Mouse (Mus musculus) large intestine, adult 2 months (tissue): Measurements from ENCODE around the gene C330021F23Rik. TPM values are rescaled to one million over a fixed set of nuclear protein-coding genes. Genes with fewer than 3 reads are reported as not detected.
"Not testable (repeated sequence)": the region's sequence is repeated elsewhere in the genome, so short reads cannot be mapped to it uniquely, and the experiment has no call there.

ENCODE experiments used
- DNase-seq: peaks from one replicate; pipeline ENCODE4 v3.0.0-alpha.2; 2012; ENCODE audit warnings: low read depth, low spot score
- WGBS: fragments of 180-500 bp; shearing (Covaris S2); methylation state at CpG from one replicate; pipeline ENCODE4 v1.1.7; 2018; 5-methylcytosine and 5-hydroxymethylcytosine counted together
- polyA plus RNA-seq: library from polyadenylated mRNA; depleted of rRNA; stranded (reverse); fragments of >200 nt; gene quantifications from 2 replicates; pipeline ENCODE4 v1.2.3, GENCODE M21; 2012; rRNA removed

The C330021F23Rik gene
- polyA plus RNA-seq = 0.34 and 4.0 TPM in 2 replicates

- 8% methylated on average over 12 of the region's 12 CpGs for WGBS
- no peak for DNase-seq
Observed at GRCm38 (mm10) chr8:3567641-3568371, at the start of gene C330021F23Rik. C330021F23Rik (plus strand) TSS chr8:3567990.

GRCm38 (mm10) chr8:3522007-3522697, 45.6 kb upstream of the C330021F23Rik start:
- WGBS = 93% methylated on average over 13 of the region's 13 CpGs
- DNase-seq = no peak

GRCm38 (mm10) chr8:3530816-3531215, 37.0 kb upstream of the C330021F23Rik start:
- no peak for DNase-seq
- 88% methylated on average over 5 of the region's 5 CpGs for WGBS

- WGBS = 94% methylated on average over 18 of the region's 18 CpGs
- no peak for DNase-seq
Observed at GRCm38 (mm10) chr8:3531936-3532335, 35.9 kb upstream of the C330021F23Rik start.

GRCm38 (mm10) chr8:3536053-3536841, 31.5 kb upstream of the C330021F23Rik start:
- WGBS = 59% methylated on average over 15 of the region's 15 CpGs
- peak; percentile 16 for DNase-seq

GRCm38 (mm10) chr8:3536940-3537339, 30.9 kb upstream of the C330021F23Rik start:
- DNase-seq = no peak
- 73% methylated on average over 9 of the region's 9 CpGs for WGBS

GRCm38 (mm10) chr8:3537666-3538065, 30.1 kb upstream of the C330021F23Rik start:
- no peak for DNase-seq
- 98% methylated on average over 26 of the region's 26 CpGs for WGBS

GRCm38 (mm10) chr8:3539146-3539545, 28.6 kb upstream of the C330021F23Rik start:
- 91% methylated on average over 7 of the region's 7 CpGs for WGBS

GRCm38 (mm10) chr8:3540076-3540475, 27.7 kb upstream of the C330021F23Rik start:
- WGBS = 95% methylated on average over 4 of the region's 4 CpGs
- no peak for DNase-seq

More at GRCm38 (mm10) chr8:3539146-3539545, 28.6 kb upstream of the C330021F23Rik start:
- no peak for DNase-seq

- 96% methylated on average over 2 of the region's 2 CpGs for WGBS
- no peak for DNase-seq
Observed at GRCm38 (mm10) chr8:3546511-3546910, 21.3 kb upstream of the C330021F23Rik start.

- WGBS = 72% methylated on average over 1 of the region's 1 CpGs
Observed at GRCm38 (mm10) chr8:3552240-3552639, 15.6 kb upstream of the C330021F23Rik start.

GRCm38 (mm10) chr8:3556114-3556513, 11.7 kb upstream of the C330021F23Rik start:
- no peak for DNase-seq
- 57% methylated on average over 4 of the region's 4 CpGs for WGBS

More at GRCm38 (mm10) chr8:3552240-3552639, 15.6 kb upstream of the C330021F23Rik start:
- DNase-seq = no peak

- DNase-seq = no peak
- WGBS = 8% methylated on average over 7 of the region's 7 CpGs
Observed at GRCm38 (mm10) chr8:3568378-3568777, 588 bp downstream of the C330021F23Rik start.

- WGBS = 50% methylated on average over 5 of the region's 5 CpGs
- no peak for DNase-seq
Observed at GRCm38 (mm10) chr8:3569784-3570183, 2.0 kb downstream of the C330021F23Rik start.

GRCm38 (mm10) chr8:3574546-3574945, 6.8 kb downstream of the C330021F23Rik start:
- 93% methylated on average over 3 of the region's 3 CpGs for WGBS
- DNase-seq = no peak

- no peak for DNase-seq
- 36% methylated on average over 15 of the region's 15 CpGs for WGBS
Observed at GRCm38 (mm10) chr8:3576211-3576960, 8.6 kb downstream of the C330021F23Rik start.

GRCm38 (mm10) chr8:3579390-3580364, 11.9 kb downstream of the C330021F23Rik start:
- 50% methylated on average over 9 of the region's 9 CpGs for WGBS
- DNase-seq = no peak

GRCm38 (mm10) chr8:3581961-3582360, 14.2 kb downstream of the C330021F23Rik start:
- WGBS = 91% methylated on average over 3 of the region's 3 CpGs
- DNase-seq = not testable (repeated sequence)
